Mouse (Mus musculus): ENCODE measurements around the gene Pcnt.

Pcnt gene

GRCm38 (mm10) chr10:76316194-76316593, 126.4 kb downstream of the Pcnt start:
- DNase-seq (ENCODE audit: low read depth) = no peak

- no peak for DNase-seq (ENCODE audit: low read depth)
Observed at GRCm38 (mm10) chr10:76306738-76307137, 135.8 kb downstream of the Pcnt start.

Measured in fibroblast of lung, adult 2 months (primary cell).